ENCODE assay signal across 8 mouse cellular contexts in genomic region chr1:170064083-170064494, GRCm38 (mm10). TPM values are rescaled to one million over a fixed set of nuclear protein-coding genes. Genes with fewer than 3 reads are reported as not detected.
A peak's percentile ranks its signal among the peaks of the same experiment; 100 is the strongest.
DNase-seq lines count a peak whose midpoint lies in the region; ATAC-seq and TF ChIP-seq lines count a peak whose summit lies in the region.

No protein-coding gene starts in this region.

- no peaks in the 10 kb centered on the region for H3K9me3 ChIP-seq in embryonic facial prominence, embryonic 12.5 days
- H3K9me3 ChIP-seq in lung, embryonic 16.5 days (ENCODE audit: control insufficient read depth, low read length) = no peaks in the 10 kb centered on the region

- ATAC-seq in embryonic facial prominence, embryonic 12.5 days (ENCODE audit: insufficient number of reproducible peaks, insufficient read depth, low FRiP score, low TSS enrichment) = peak; percentile 87
- ATAC-seq in lung, embryonic 16.5 days (ENCODE audit: low read depth) = peak; percentile 89

- peak; percentile 61 for DNase-seq in adipocyte (ENCODE audit: low spot score)
- DNase-seq in heart, postnatal 4 days = peak; percentile 67
- no peak for DNase-seq in layer of hippocampus, adult 18-20 months (ENCODE audit: low spot score in 2 of 2)
- DNase-seq in retina, postnatal 1 day = no peak
- DNase-seq in layer of hippocampus, postnatal 25 days (ENCODE audit: extremely low spot score in 1 of 2, low spot score in 1 of 2) = no peak
- DNase-seq in cerebellum, adult 2 months = no peak

- 0 out of 2 replicates have a peak, but pooled peaks cover 3% of the 10 kb centered on the region for H3K36me3 ChIP-seq in embryonic facial prominence, embryonic 12.5 days
- no peaks in the 10 kb centered on the region for H3K36me3 ChIP-seq in lung, embryonic 16.5 days (ENCODE audit: control insufficient read depth, insufficient read depth, low read length)

- peak overlapping the region; percentile 38 for H3K27ac ChIP-seq in embryonic facial prominence, embryonic 12.5 days
- peak overlapping the region; percentile 19; the same call in 1 of the 2 replicates for H3K27ac ChIP-seq in lung, embryonic 16.5 days (ENCODE audit: low read length)
- H3K27ac ChIP-seq in cerebellum, adult 2 months (ENCODE audit: insufficient read depth, low read length) = no peak overlapping the region

- TF ChIP-seq POLR2A in cerebellum, adult 2 months (IDR thresholded peaks at IDR 0.05; ENCODE audit: borderline replicate concordance, insufficient read depth, low read length) = no peak

- H3K4me2 ChIP-seq in embryonic facial prominence, embryonic 12.5 days (replicated peaks) = no peak overlapping the region
- no peak overlapping the region for H3K4me2 ChIP-seq in lung, embryonic 16.5 days (ENCODE audit: low read depth, low read length)

- TF ChIP-seq CTCF in cerebellum, adult 2 months (IDR thresholded peaks at IDR 0.05; ENCODE audit: borderline replicate concordance, insufficient read depth, low read depth, low read length) = no peak

- WGBS in embryonic facial prominence, embryonic 12.5 days = 51% methylated on average over 9 of the region's 9 CpGs
- 8% methylated on average over 9 of the region's 9 CpGs for WGBS in lung, embryonic 16.5 days
- WGBS in cerebellum, adult 2 months = 71% methylated on average over 9 of the region's 9 CpGs

- no peaks in the 10 kb centered on the region for H3K27me3 ChIP-seq in embryonic facial prominence, embryonic 12.5 days
- no peaks in the 10 kb centered on the region for H3K27me3 ChIP-seq in lung, embryonic 16.5 days (ENCODE audit: control insufficient read depth, insufficient read depth, low read depth, low read length)
- no peaks in the 10 kb centered on the region for H3K27me3 ChIP-seq in cerebellum, adult 2 months (ENCODE audit: control insufficient read depth, insufficient read depth, low read length)

- H3K4me1 ChIP-seq in embryonic facial prominence, embryonic 12.5 days = peaks cover 18% of the 10 kb centered on the region
- peaks cover 17% of the 10 kb centered on the region for H3K4me1 ChIP-seq in lung, embryonic 16.5 days (replicated peaks; ENCODE audit: control insufficient read depth, insufficient read depth, low read length)
- H3K4me1 ChIP-seq in cerebellum, adult 2 months (ENCODE audit: control insufficient read depth, insufficient read depth, low read length) = no peaks in the 10 kb centered on the region

- no peak overlapping the region for H3K4me3 ChIP-seq in embryonic facial prominence, embryonic 12.5 days
- H3K4me3 ChIP-seq in lung, embryonic 16.5 days (ENCODE audit: low read length) = no peak overlapping the region
- no peak overlapping the region for H3K4me3 ChIP-seq in cerebellum, adult 2 months (replicated peaks; ENCODE audit: insufficient read depth, low read depth, low read length)

- H3K9ac ChIP-seq in embryonic facial prominence, embryonic 12.5 days = no peak overlapping the region
- no peak overlapping the region for H3K9ac ChIP-seq in lung, embryonic 16.5 days (ENCODE audit: low read length)

RNA-seq across cellular contexts. Expression of gene Ddr2, which starts 46.5 kb away (rescaled TPM):
- polyA plus RNA-seq in embryonic facial prominence, embryonic 12.5 days (2016; fragmentation: Nextera tagmentation; extraction: Ambion mirVana) = 114 and 119 TPM in 2 replicates
- total RNA-seq in heart, postnatal 4 days (2021) = 10 to 100 TPM; 23.8 to 24.3 TPM
- polyA plus RNA-seq in lung, embryonic 16.5 days (2015; fragmentation: Nextera tagmentation; extraction: Ambion mirVana) = 38.2 and 45.0 TPM in 2 replicates
- total RNA-seq in layer of hippocampus, adult 18-20 months (2021) = 1 to 10 TPM; 3.5 to 3.7 TPM
- total RNA-seq in layer of hippocampus, postnatal 25 days (2021) = 1 to 10 TPM; 4.1 to 4.6 TPM
- polyA plus RNA-seq in cerebellum, adult 2 months (2012; rRNA removed) = 2.1 and 2.9 TPM in 2 replicates

Comparison
In these comparisons a context has a peak if more than half of its experiments do, and no peak if none do; other contexts are left out.
1. DNase-seq: peak in adipocyte (single experiment) and heart, postnatal 4 days (single experiment); none in layer of hippocampus, adult 18-20 months (0 of 2), retina, postnatal 1 day (single experiment), layer of hippocampus, postnatal 25 days (0 of 2) and cerebellum, adult 2 months (0 of 2).
2. RNA of gene Ddr2, which starts 46.5 kb away (total RNA-seq): 23.8 to 24.3 TPM in heart, postnatal 4 days; 4.1 to 4.6 TPM in layer of hippocampus, postnatal 25 days and 3.5 to 3.7 TPM in layer of hippocampus, adult 18-20 months; every median in the first group is over 4 times any median in the second.